Mouse (Mus musculus) stomach, embryonic 14.5 days (tissue): ENCODE results near the gene Sema3e. TPM values are rescaled to one million over a fixed set of nuclear protein-coding genes. Genes with fewer than 3 reads are reported as not detected.

Experiments used
- ATAC-seq: fragments of 200-750 bp; cut with Nextera tagmentation; 2 replicates; pipeline ENCODE4 v1.8.0; 2017; ENCODE audit warnings: low read depth, moderate TSS enrichment; ENCODE audit not compliant: insufficient number of reproducible peaks, insufficient read depth, low FRiP score
- H3K27ac ChIP-seq: fragments of 300-500 bp; sonication (generic); 2 replicates; pipeline ENCODE4 v1.5.1; 2014; ENCODE audit warnings: mild to moderate bottlenecking, low read length, moderate library complexity, mixed read lengths
- H3K27me3 ChIP-seq: fragments of 300-500 bp; sonication (generic); 2 replicates; pipeline ENCODE4 v1.6.1; 2014; ENCODE audit warnings: low read length, control low read depth, mixed read lengths; ENCODE audit not compliant: control insufficient read depth, insufficient read depth
- H3K36me3 ChIP-seq: fragments of 300-500 bp; sonication (generic); 2 replicates; pipeline ENCODE4 v1.6.1; 2014; ENCODE audit warnings: mild to moderate bottlenecking, control low read depth, low read length, moderate library complexity, mixed read lengths; ENCODE audit not compliant: control insufficient read depth, insufficient read depth
- H3K4me1 ChIP-seq: fragments of 300-500 bp; sonication (generic); 2 replicates; pipeline ENCODE4 v1.6.1; 2014; ENCODE audit warnings: low read length, control low read depth, mixed read lengths; ENCODE audit not compliant: control insufficient read depth, insufficient read depth
- H3K4me2 ChIP-seq: fragments of 300-500 bp; sonication (generic); replicated peaks from 2 replicates; pipeline ENCODE4 v1.6.1; 2014; ENCODE audit warnings: low read depth, low read length, control low read depth
- H3K4me3 ChIP-seq: fragments of 300-500 bp; sonication (generic); 2 replicates; pipeline ENCODE4 v1.5.1; 2014; ENCODE audit warnings: low read depth, low read length, control low read depth
- H3K9ac ChIP-seq: fragments of 300-500 bp; sonication (generic); replicated peaks from 2 replicates; pipeline ENCODE4 v1.6.1; 2014; ENCODE audit warnings: low read depth, mild to moderate bottlenecking, control low read depth, low read length, moderate library complexity, mixed read lengths
- H3K9me3 ChIP-seq: fragments of 300-500 bp; sonication (generic); 2 replicates; pipeline ENCODE4 v1.6.1; 2016; ENCODE audit warnings: low read depth, low read length, control low read depth; ENCODE audit not compliant: control insufficient read depth
- WGBS: fragments of 180-500 bp; shearing (Covaris S2); extraction: QIAGEN DNeasy Blood & Tissue Kit; methylation state at CpG from one replicate; pipeline ENCODE4 v1.1.7; 2014; 5-methylcytosine and 5-hydroxymethylcytosine counted together
- polyA plus RNA-seq: library from polyadenylated mRNA; unstranded; fragments of >200 nt; fragmentation: Nextera tagmentation; extraction: Ambion mirVana; gene quantifications from 2 replicates; pipeline ENCODE4 v1.2.1, GENCODE M21; 2014

Gene Sema3e
- polyA plus RNA-seq, 1 experiment from 2014 or later = 3.0 TPM

DNA sequence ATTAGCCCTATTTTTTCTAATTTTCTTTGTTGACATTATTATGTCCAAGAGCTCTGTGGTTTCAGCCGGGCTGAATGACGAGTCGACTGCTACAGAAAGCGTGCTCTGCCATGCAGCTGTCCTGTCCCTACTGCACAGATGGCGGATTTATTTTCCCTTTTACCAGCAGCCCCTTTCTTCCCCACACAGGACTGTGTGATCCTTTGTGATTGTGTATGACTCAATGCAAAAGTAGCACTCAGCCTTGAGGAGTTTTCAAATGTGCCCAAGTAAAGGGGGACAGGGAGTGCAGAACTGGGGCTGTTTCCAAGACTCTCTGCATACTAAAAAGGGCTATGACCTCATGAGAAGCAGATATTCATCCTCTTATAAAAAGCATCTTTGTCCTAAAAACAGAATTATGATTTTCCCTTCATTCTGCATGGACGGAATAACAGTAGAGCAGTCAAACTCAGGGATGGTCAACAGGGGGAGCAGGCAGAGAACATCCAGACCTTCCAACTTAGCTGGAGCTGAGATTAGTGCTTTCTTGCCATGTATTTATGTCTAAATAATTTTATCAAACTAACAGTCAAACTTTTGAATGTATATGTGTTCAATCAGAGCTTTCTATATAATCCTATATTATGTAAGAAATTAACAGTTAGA lies 170.2 kb downstream of the Sema3e start:
- Histone ChIP-seq H3K4me3 (no peak overlapping the region), H3K27ac (peak overlapping the region; percentile 48; the same call in 1 of the 2 replicates), H3K27me3 (no peaks in the 10 kb centered on the region), H3K36me3 (no peaks in the 10 kb centered on the region), H3K9ac (no peak overlapping the region), H3K4me1 (0 out of 2 replicates have a peak, but pooled peaks cover 4% of the 10 kb centered on the region), H3K9me3 (no peaks in the 10 kb centered on the region), H3K4me2 (no peak overlapping the region)
- 58% methylated on average over 6 of the region's 6 CpGs for WGBS
- ATAC-seq = peak; percentile 74; the same call in 1 of the 2 replicates

DNA sequence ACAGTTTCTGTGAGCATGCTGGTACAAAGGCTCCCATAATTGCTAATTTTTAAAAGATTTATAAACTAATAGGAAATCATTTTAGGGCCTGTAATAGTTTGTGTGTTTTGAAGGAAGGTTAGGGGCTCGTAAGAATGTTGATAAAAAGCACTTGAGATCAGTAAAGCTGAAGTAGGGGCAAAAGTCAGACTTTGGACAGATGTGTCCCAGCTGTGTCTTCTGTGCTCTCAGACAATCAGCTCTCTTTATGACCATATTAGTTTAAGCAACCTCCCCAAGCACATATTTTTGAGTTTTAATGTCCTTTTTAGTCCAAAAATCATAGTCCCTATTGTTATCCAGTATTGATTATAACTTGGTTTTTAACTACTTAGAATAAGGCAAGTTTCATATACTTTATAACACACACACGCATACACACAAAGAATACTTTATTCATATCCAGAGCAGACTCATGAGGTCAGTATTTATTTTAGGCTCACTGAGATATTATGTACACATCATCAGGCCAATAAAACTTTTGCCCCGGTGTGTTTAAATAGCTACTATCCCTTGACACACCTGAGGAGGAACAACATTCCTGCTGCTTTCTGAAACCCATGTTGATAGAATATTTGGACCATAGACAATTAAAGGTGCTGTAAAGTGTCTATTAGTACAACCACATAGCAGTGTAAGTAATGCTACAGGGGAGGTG lies 173.4 kb downstream of the Sema3e start:
- H3K4me3 ChIP-seq = no peak overlapping the region
- WGBS = 29% methylated on average over 3 of the region's 3 CpGs
- H3K4me1 ChIP-seq = 0 out of 2 replicates have a peak, but pooled peaks cover 4% of the 10 kb centered on the region
- no peak overlapping the region for H3K9ac ChIP-seq
- H3K27me3 ChIP-seq = no peaks in the 10 kb centered on the region
- H3K27ac ChIP-seq = no peak overlapping the region
- no peaks in the 10 kb centered on the region for H3K36me3 ChIP-seq
- H3K4me2 ChIP-seq = no peak overlapping the region
- no peaks in the 10 kb centered on the region for H3K9me3 ChIP-seq
- ATAC-seq = no peak

DNA sequence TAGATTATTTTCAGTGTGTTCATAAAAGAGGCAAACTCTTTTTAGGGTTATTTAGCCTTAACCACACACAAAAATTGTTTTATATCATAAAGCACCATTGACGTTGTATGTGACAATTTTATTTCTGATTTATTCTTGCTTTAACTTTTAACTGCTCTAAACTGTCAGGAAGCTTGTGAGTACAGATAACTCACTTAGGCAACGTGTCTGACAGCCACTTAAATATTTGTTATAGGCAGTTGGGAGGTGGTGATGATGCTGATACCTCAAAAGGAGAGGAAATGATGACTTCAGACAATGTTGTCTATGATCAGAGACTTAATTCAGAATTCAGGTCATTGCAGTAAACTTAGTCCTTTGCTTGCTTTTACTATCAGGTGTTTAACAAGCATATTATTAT lies 181.7 kb downstream of the Sema3e start:
- H3K9me3 ChIP-seq = no peaks in the 10 kb centered on the region
- no peaks in the 10 kb centered on the region for H3K36me3 ChIP-seq
- H3K4me3 ChIP-seq = no peak overlapping the region
- WGBS = 70% methylated on average over 2 of the region's 2 CpGs
- no peak overlapping the region for H3K9ac ChIP-seq
- ATAC-seq = no peak
- no peak overlapping the region for H3K27ac ChIP-seq
- no peak overlapping the region for H3K4me2 ChIP-seq
- no peaks in the 10 kb centered on the region for H3K4me1 ChIP-seq
- no peaks in the 10 kb centered on the region for H3K27me3 ChIP-seq

DNA sequence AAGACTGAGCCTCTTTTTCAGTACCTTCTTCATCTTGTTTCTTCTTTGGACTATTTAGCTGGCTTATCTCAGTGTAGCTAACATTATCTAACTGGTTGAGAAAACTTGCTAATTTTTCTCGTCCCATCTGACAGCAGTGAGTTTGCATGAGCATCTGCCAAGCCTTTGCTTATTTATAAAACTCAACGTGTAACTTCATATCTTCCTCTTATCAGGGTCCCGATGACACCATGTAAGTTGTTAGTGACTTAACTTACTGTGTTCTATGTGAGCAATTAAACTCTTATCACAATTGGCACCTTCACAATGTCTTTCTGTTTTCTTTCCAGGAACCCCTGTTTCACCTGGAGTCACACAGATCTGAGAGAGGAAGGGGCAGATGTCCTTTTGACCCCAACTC lies 184.9 kb downstream of the Sema3e start:
- H3K9me3 ChIP-seq = no peaks in the 10 kb centered on the region
- no peaks in the 10 kb centered on the region for H3K4me1 ChIP-seq
- 32% methylated on average over 3 of the region's 3 CpGs for WGBS
- ATAC-seq = no peak
- no peaks in the 10 kb centered on the region for H3K27me3 ChIP-seq
- no peak overlapping the region for H3K4me2 ChIP-seq
- H3K9ac ChIP-seq = no peak overlapping the region
- no peak overlapping the region for H3K27ac ChIP-seq
- no peaks in the 10 kb centered on the region for H3K36me3 ChIP-seq
- H3K4me3 ChIP-seq = no peak overlapping the region

GRCm38 (mm10) chr5:14216211-14216610 lies 191.1 kb downstream of the Sema3e start:
- H3K27ac ChIP-seq = no peak overlapping the region
- H3K36me3 ChIP-seq = no peaks in the 10 kb centered on the region
- no peak overlapping the region for H3K9ac ChIP-seq
- H3K4me3 ChIP-seq = no peak overlapping the region
- H3K9me3 ChIP-seq = no peaks in the 10 kb centered on the region
- no peak for ATAC-seq
- no peak overlapping the region for H3K4me2 ChIP-seq
- WGBS = 64% methylated on average over 7 of the region's 7 CpGs
- H3K27me3 ChIP-seq = no peaks in the 10 kb centered on the region
- no peaks in the 10 kb centered on the region for H3K4me1 ChIP-seq

DNA sequence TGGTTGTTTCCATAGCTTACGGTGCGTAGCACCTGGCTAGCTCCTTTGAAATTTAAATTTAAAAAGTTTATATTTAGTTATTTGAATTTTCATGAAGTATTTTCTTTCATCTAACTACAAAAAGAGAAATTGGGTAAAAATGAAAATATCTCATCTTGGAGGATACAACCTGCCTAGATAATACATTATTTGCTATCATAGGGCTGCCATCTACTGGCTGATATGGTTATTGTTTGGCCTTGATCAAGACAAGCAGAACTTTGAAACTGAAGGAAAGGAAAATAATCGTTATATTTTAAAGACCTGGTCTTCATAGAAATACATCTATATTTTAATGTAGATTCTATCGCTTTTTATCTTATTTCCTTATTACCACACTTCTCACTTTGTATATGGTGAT lies 193.6 kb downstream of the Sema3e start:
- Histone ChIP-seq H3K4me3 (no peak overlapping the region), H3K36me3 (no peaks in the 10 kb centered on the region), H3K4me1 (no peaks in the 10 kb centered on the region), H3K9me3 (no peaks in the 10 kb centered on the region), H3K4me2 (no peak overlapping the region), H3K9ac (no peak overlapping the region), H3K27me3 (no peaks in the 10 kb centered on the region), H3K27ac (no peak overlapping the region)
- 75% methylated on average over 4 of the region's 4 CpGs for WGBS
- no peak for ATAC-seq

- H3K4me1 ChIP-seq = no peaks in the 10 kb centered on the region
- no peak overlapping the region for H3K27ac ChIP-seq
- WGBS = 87% methylated on average over 6 of the region's 6 CpGs
- no peaks in the 10 kb centered on the region for H3K36me3 ChIP-seq
- no peak overlapping the region for H3K9ac ChIP-seq
- no peak for ATAC-seq
- no peak overlapping the region for H3K4me2 ChIP-seq
- no peaks in the 10 kb centered on the region for H3K27me3 ChIP-seq
- no peaks in the 10 kb centered on the region for H3K9me3 ChIP-seq
- no peak overlapping the region for H3K4me3 ChIP-seq
These were observed 199.4 kb downstream of the Sema3e start for GRCm38 (mm10) chr5:14224509-14224908.

GRCm38 (mm10) chr5:14231027-14231426 lies 206.0 kb downstream of the Sema3e start:
- H3K36me3 ChIP-seq = no peaks in the 10 kb centered on the region
- no peak overlapping the region for H3K4me2 ChIP-seq
- H3K27me3 ChIP-seq = no peaks in the 10 kb centered on the region
- no peak for ATAC-seq
- no peak overlapping the region for H3K9ac ChIP-seq
- H3K4me1 ChIP-seq = no peaks in the 10 kb centered on the region
- H3K4me3 ChIP-seq = no peak overlapping the region
- no peaks in the 10 kb centered on the region for H3K9me3 ChIP-seq
- H3K27ac ChIP-seq = no peak overlapping the region
- WGBS = 72% methylated on average over 3 of the region's 3 CpGs
